Mouse (Mus musculus) brain, embryonic 14.5 days (tissue): ENCODE measurements around the gene Tubg2. TPM values are rescaled to one million over a fixed set of nuclear protein-coding genes. Genes with fewer than 3 reads are reported as not detected.

ENCODE experiments used
- DNase-seq: peaks from one replicate; pipeline ENCODE4 v3.0.0-alpha.2; 2011; ENCODE audit warnings: low read depth
- CTCF ChIP-seq: fragments of 200-500 bp; IDR thresholded peaks from 2 replicates; pipeline ENCODE4 v1.5.1; 2012; ENCODE audit warnings: inconsistent platforms, mild to moderate bottlenecking, moderate library complexity, borderline replicate concordance; ENCODE audit not compliant: insufficient read depth, insufficient read length; ENCODE audit errors: extremely low read depth
- POLR2A ChIP-seq: fragments of 200-500 bp; IDR thresholded peaks from 2 replicates; pipeline ENCODE4 v1.6.1; 2012; ENCODE audit warnings: mild to moderate bottlenecking, inconsistent platforms, borderline replicate concordance; ENCODE audit not compliant: poor library complexity, insufficient read depth, insufficient read length, severe bottlenecking; ENCODE audit errors: extremely low read depth
- polyA plus RNA-seq: library from polyadenylated mRNA; depleted of rRNA; stranded (reverse); fragments of >200 nt; gene quantifications from 2 replicates; pipeline ENCODE4 v1.2.3, GENCODE M21; 2012

Gene Tubg2
- polyA plus RNA-seq, 1 experiment, result 30.7 TPM

GRCm38 (mm10) chr11:101190181-101190912 is 34.6 kb downstream of the Tubg2 start:
- DNase-seq, result no peak
- TF ChIP-seq POLR2A, result no peak
- TF ChIP-seq CTCF, result no peak

GRCm38 (mm10) chr11:101190913-101191907 is 35.5 kb downstream of the Tubg2 start:
- no peak for DNase-seq
- TF ChIP-seq POLR2A, result no peak
- TF ChIP-seq CTCF, result no peak

GRCm38 (mm10) chr11:101191919-101192470 is 36.3 kb downstream of the Tubg2 start:
- no peak for DNase-seq
- TF ChIP-seq POLR2A (no peak), CTCF (no peak)

- no peak for TF ChIP-seq POLR2A
- TF ChIP-seq CTCF, result no peak
- no peak for DNase-seq
Observed at GRCm38 (mm10) chr11:101192646-101193045, 36.9 kb downstream of the Tubg2 start.

- DNase-seq, result no peak
Observed at GRCm38 (mm10) chr11:101193076-101193475, 37.4 kb downstream of the Tubg2 start.

GRCm38 (mm10) chr11:101194137-101194536 is 38.4 kb downstream of the Tubg2 start:
- DNase-seq, result no peak
- no peak for TF ChIP-seq POLR2A
- TF ChIP-seq CTCF, result no peak

More at GRCm38 (mm10) chr11:101193076-101193475, 37.4 kb downstream of the Tubg2 start:
- TF ChIP-seq CTCF (no peak), POLR2A (no peak)

GRCm38 (mm10) chr11:101194643-101195042 is 38.9 kb downstream of the Tubg2 start:
- DNase-seq, result no peak
- TF ChIP-seq CTCF, result no peak
- no peak for TF ChIP-seq POLR2A

GRCm38 (mm10) chr11:101195101-101195500 is 39.4 kb downstream of the Tubg2 start:
- no peak for DNase-seq
- TF ChIP-seq CTCF (no peak), POLR2A (no peak)

- TF ChIP-seq CTCF (no peak), POLR2A (no peak)
- DNase-seq, result no peak
Observed at GRCm38 (mm10) chr11:101195571-101195970, 39.9 kb downstream of the Tubg2 start.

- DNase-seq, result no peak
Observed at GRCm38 (mm10) chr11:101196175-101196574, 40.5 kb downstream of the Tubg2 start.

GRCm38 (mm10) chr11:101199555-101199954 is 43.8 kb downstream of the Tubg2 start:
- no peak for TF ChIP-seq CTCF
- TF ChIP-seq POLR2A, result no peak
- DNase-seq, result no peak

More at GRCm38 (mm10) chr11:101196175-101196574, 40.5 kb downstream of the Tubg2 start:
- TF ChIP-seq POLR2A (no peak), CTCF (no peak)
